Mouse (Mus musculus): ENCODE data around the gene Lad1.

- TF ChIP-seq CTCF (conservative IDR thresholded peaks at IDR 0.05; ENCODE audit: low read length): no peak
- TF ChIP-seq NANOG (IDR thresholded peaks at IDR 0.05; ENCODE audit: borderline replicate concordance, low read length): no peak
- no peak for TF ChIP-seq POU5F1 (IDR thresholded peaks at IDR 0.05; ENCODE audit: borderline replicate concordance, low read length)
Measured at GRCm38 (mm10) chr1:135843519-135844262, 25.3 kb downstream of the Lad1 start.
